Mouse (Mus musculus): ENCODE results near the gene Eif2b3. TPM values are rescaled to one million over a fixed set of nuclear protein-coding genes. Genes with fewer than 3 reads are reported as not detected.

Gene Eif2b3
- polyA plus RNA-seq, 1 experiment from 2014 or later, result 69.9 TPM

- Histone ChIP-seq H3K4me2 (no peak overlapping the region), H3K4me1 (replicated peaks; ENCODE audit: control insufficient read depth, insufficient read depth, low read length) (peaks cover 4% of the 10 kb centered on the region; the same call in 1 of the 2 replicates), H3K27ac (ENCODE audit: low read depth, low read length) (no peak overlapping the region), H3K36me3 (ENCODE audit: control insufficient read depth, insufficient read depth, low read length) (peaks cover 38% of the 10 kb centered on the region), H3K9me3 (ENCODE audit: control insufficient read depth, low read length) (no peaks in the 10 kb centered on the region), H3K9ac (ENCODE audit: low read depth, low read length) (no peak overlapping the region), H3K4me3 (ENCODE audit: low read depth, low read length) (no peak overlapping the region), H3K27me3 (replicated peaks; ENCODE audit: control insufficient read depth, insufficient read depth, low read length) (no peaks in the 10 kb centered on the region)
- ATAC-seq (replicated peaks; ENCODE audit: low FRiP score) (no peak), DNase-seq (ENCODE audit: low spot score) (no peak)
- WGBS, result 88% methylated on average over 7 of the region's 7 CpGs
These were observed 48.8 kb downstream of the Eif2b3 start for GRCm38 (mm10) chr4:117068035-117068434.

DNA sequence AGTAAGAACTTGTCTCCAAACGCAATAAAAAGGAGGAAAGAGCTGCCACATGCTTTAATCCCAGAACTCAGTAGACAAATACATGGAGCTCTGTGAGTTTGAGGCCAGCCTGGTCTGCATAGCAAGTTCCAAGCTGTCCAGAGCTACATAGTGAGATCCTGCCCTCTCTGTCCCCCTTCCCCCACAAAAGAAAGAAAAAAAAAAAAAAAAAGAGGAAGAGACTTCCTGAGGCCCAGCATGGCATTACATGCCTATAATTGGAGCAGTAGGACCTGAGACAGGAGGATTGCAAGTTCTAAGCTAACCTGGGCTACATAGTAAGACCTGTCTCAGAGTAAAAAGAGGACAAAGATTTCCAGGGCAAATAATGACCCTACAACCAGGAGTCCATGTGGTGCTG lies 50.4 kb downstream of the Eif2b3 start:
- Histone ChIP-seq H3K4me2 (no peak overlapping the region), H3K4me1 (replicated peaks; ENCODE audit: control insufficient read depth, insufficient read depth, low read length) (peaks cover 4% of the 10 kb centered on the region; the same call in 1 of the 2 replicates), H3K27me3 (replicated peaks; ENCODE audit: control insufficient read depth, insufficient read depth, low read length) (no peaks in the 10 kb centered on the region), H3K4me3 (ENCODE audit: low read depth, low read length) (no peak overlapping the region), H3K27ac (ENCODE audit: low read depth, low read length) (no peak overlapping the region), H3K9me3 (ENCODE audit: control insufficient read depth, low read length) (no peaks in the 10 kb centered on the region), H3K9ac (ENCODE audit: low read depth, low read length) (no peak overlapping the region), H3K36me3 (ENCODE audit: control insufficient read depth, insufficient read depth, low read length) (peaks cover 38% of the 10 kb centered on the region)
- DNase-seq (ENCODE audit: low spot score) (no peak), ATAC-seq (replicated peaks; ENCODE audit: low FRiP score) (no peak)
- WGBS, result 85% methylated on average over 1 of the region's 1 CpGs

DNA sequence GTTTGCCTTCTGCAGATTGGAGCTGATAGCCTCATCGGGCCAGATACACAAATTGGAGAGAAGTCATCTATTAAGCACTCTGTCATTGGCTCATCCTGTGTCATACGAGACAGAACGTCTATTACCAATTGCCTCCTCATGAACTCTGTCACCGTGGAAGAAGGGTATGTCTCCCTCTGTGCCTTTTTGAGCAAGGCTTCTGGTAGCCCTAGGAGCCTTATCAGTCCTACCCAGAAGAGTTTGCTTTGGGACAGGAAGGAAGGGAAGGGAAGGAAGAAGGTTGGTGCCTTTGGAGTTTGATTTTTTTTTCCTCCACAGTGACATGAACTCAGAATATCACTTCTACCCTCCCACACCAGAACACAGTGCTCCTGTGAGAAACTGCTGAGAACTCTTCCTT lies 51.4 kb downstream of the Eif2b3 start:
- Histone ChIP-seq H3K27me3 (replicated peaks; ENCODE audit: control insufficient read depth, insufficient read depth, low read length) (no peaks in the 10 kb centered on the region), H3K4me2 (no peak overlapping the region), H3K4me3 (ENCODE audit: low read depth, low read length) (no peak overlapping the region), H3K36me3 (ENCODE audit: control insufficient read depth, insufficient read depth, low read length) (peaks cover 37% of the 10 kb centered on the region), H3K27ac (ENCODE audit: low read depth, low read length) (no peak overlapping the region; the same call in 1 of the 2 replicates), H3K9me3 (ENCODE audit: control insufficient read depth, low read length) (no peaks in the 10 kb centered on the region), H3K4me1 (replicated peaks; ENCODE audit: control insufficient read depth, insufficient read depth, low read length) (peaks cover 4% of the 10 kb centered on the region; the same call in 1 of the 2 replicates), H3K9ac (ENCODE audit: low read depth, low read length) (no peak overlapping the region)
- no peak for DNase-seq (ENCODE audit: low spot score)
- ATAC-seq (replicated peaks; ENCODE audit: low FRiP score), result peak; percentile 43; the same call in 1 of the 2 replicates
- 52% methylated on average over 4 of the region's 4 CpGs for WGBS

GRCm38 (mm10) chr4:117071183-117071582 lies 52.0 kb downstream of the Eif2b3 start:
- Histone ChIP-seq H3K4me3 (ENCODE audit: low read depth, low read length) (no peak overlapping the region), H3K27ac (ENCODE audit: low read depth, low read length) (no peak overlapping the region), H3K9me3 (ENCODE audit: control insufficient read depth, low read length) (no peaks in the 10 kb centered on the region), H3K9ac (ENCODE audit: low read depth, low read length) (no peak overlapping the region), H3K27me3 (replicated peaks; ENCODE audit: control insufficient read depth, insufficient read depth, low read length) (no peaks in the 10 kb centered on the region), H3K4me1 (replicated peaks; ENCODE audit: control insufficient read depth, insufficient read depth, low read length) (peaks cover 4% of the 10 kb centered on the region; the same call in 1 of the 2 replicates), H3K4me2 (no peak overlapping the region), H3K36me3 (ENCODE audit: control insufficient read depth, insufficient read depth, low read length) (peaks cover 34% of the 10 kb centered on the region)
- DNase-seq (ENCODE audit: low spot score) (no peak), ATAC-seq (replicated peaks; ENCODE audit: low FRiP score) (no peak)
- 90% methylated on average over 5 of the region's 5 CpGs for WGBS

GRCm38 (mm10) chr4:117087948-117088640 lies 68.9 kb downstream of the Eif2b3 start:
- H3K36me3 ChIP-seq (ENCODE audit: control insufficient read depth, insufficient read depth, low read length), result peaks cover 5% of the 10 kb centered on the region
- 83% methylated on average over 7 of the region's 7 CpGs for WGBS
- no peak overlapping the region for H3K9ac ChIP-seq (ENCODE audit: low read depth, low read length)
- DNase-seq (ENCODE audit: low spot score) (no peak), ATAC-seq (replicated peaks; ENCODE audit: low FRiP score) (0 out of 2 replicates have a peak, but pooled peaks have one; percentile 34)
- H3K27ac ChIP-seq (ENCODE audit: low read depth, low read length), result 0 out of 2 replicates have a peak overlapping the region, but pooled peaks have one; percentile 6
- H3K9me3 ChIP-seq (ENCODE audit: control insufficient read depth, low read length), result no peaks in the 10 kb centered on the region
- H3K27me3 ChIP-seq (replicated peaks; ENCODE audit: control insufficient read depth, insufficient read depth, low read length), result no peaks in the 10 kb centered on the region
- no peak overlapping the region for H3K4me3 ChIP-seq (ENCODE audit: low read depth, low read length)
- H3K4me1 ChIP-seq (replicated peaks; ENCODE audit: control insufficient read depth, insufficient read depth, low read length), result peaks cover 17% of the 10 kb centered on the region
- no peak overlapping the region; the same call in 1 of the 2 replicates for H3K4me2 ChIP-seq

- H3K9me3 ChIP-seq (ENCODE audit: control insufficient read depth, low read length), result no peaks in the 10 kb centered on the region
- H3K4me2 ChIP-seq, result no peak overlapping the region
- H3K4me1 ChIP-seq (replicated peaks; ENCODE audit: control insufficient read depth, insufficient read depth, low read length), result peaks cover 18% of the 10 kb centered on the region
- no peak overlapping the region for H3K4me3 ChIP-seq (ENCODE audit: low read depth, low read length)
- DNase-seq (ENCODE audit: low spot score) (no peak), ATAC-seq (replicated peaks; ENCODE audit: low FRiP score) (peak; percentile 78)
- peak overlapping the region; percentile 75 for H3K27ac ChIP-seq (ENCODE audit: low read depth, low read length)
- WGBS, result 54% methylated on average over 7 of the region's 7 CpGs
- H3K9ac ChIP-seq (ENCODE audit: low read depth, low read length), result peak overlapping the region; percentile 43; the same call in 1 of the 2 replicates
- H3K27me3 ChIP-seq (replicated peaks; ENCODE audit: control insufficient read depth, insufficient read depth, low read length), result peaks cover 2% of the 10 kb centered on the region
- H3K36me3 ChIP-seq (ENCODE audit: control insufficient read depth, insufficient read depth, low read length), result peaks cover 3% of the 10 kb centered on the region; the same call in 1 of the 2 replicates
These were observed 71.4 kb downstream of the Eif2b3 start for GRCm38 (mm10) chr4:117090586-117090985.

- Histone ChIP-seq H3K9ac (ENCODE audit: low read depth, low read length) (no peak overlapping the region), H3K36me3 (ENCODE audit: control insufficient read depth, insufficient read depth, low read length) (no peaks in the 10 kb centered on the region), H3K27ac (ENCODE audit: low read depth, low read length) (no peak overlapping the region), H3K27me3 (replicated peaks; ENCODE audit: control insufficient read depth, insufficient read depth, low read length) (peaks cover 14% of the 10 kb centered on the region), H3K4me3 (ENCODE audit: low read depth, low read length) (no peak overlapping the region), H3K4me2 (no peak overlapping the region), H3K4me1 (replicated peaks; ENCODE audit: control insufficient read depth, insufficient read depth, low read length) (peaks cover 15% of the 10 kb centered on the region), H3K9me3 (ENCODE audit: control insufficient read depth, low read length) (no peaks in the 10 kb centered on the region)
- 80% methylated on average over 3 of the region's 3 CpGs for WGBS
- ATAC-seq (replicated peaks; ENCODE audit: low FRiP score), result no peak
- no peak for DNase-seq (ENCODE audit: low spot score)
These were observed 75.6 kb downstream of the Eif2b3 start for GRCm38 (mm10) chr4:117094626-117095361.

GRCm38 (mm10) chr4:117095551-117096452 lies 76.6 kb downstream of the Eif2b3 start, which contains the start of gene Ptch2:
Ptch2 (plus strand) TSS chr4:117096075.
- peak within 1 kb of the TSS; percentile 94 for H3K4me2 ChIP-seq
- H3K36me3 ChIP-seq (ENCODE audit: control insufficient read depth, insufficient read depth, low read length), result no peaks in the 10 kb centered on the region
- no peaks in the 10 kb centered on the region for H3K9me3 ChIP-seq (ENCODE audit: control insufficient read depth, low read length)
- no peak within 1 kb of the TSS for H3K27ac ChIP-seq (ENCODE audit: low read depth, low read length)
- ATAC-seq (replicated peaks; ENCODE audit: low FRiP score) (peak; percentile 63), DNase-seq (ENCODE audit: low spot score) (peak; percentile 82)
- 3% methylated on average over 49 of the region's 50 CpGs for WGBS
- H3K4me1 ChIP-seq (replicated peaks; ENCODE audit: control insufficient read depth, insufficient read depth, low read length), result peaks cover 8% of the 10 kb centered on the region
- peak within 1 kb of the TSS; percentile 61 for H3K4me3 ChIP-seq (ENCODE audit: low read depth, low read length)
- peaks cover 14% of the 10 kb centered on the region for H3K27me3 ChIP-seq (replicated peaks; ENCODE audit: control insufficient read depth, insufficient read depth, low read length)
- peak within 1 kb of the TSS; percentile 51 for H3K9ac ChIP-seq (ENCODE audit: low read depth, low read length)

Data from liver, embryonic 11.5 days (tissue).